Mouse (Mus musculus) heart, adult 9 months (tissue): Measurements from ENCODE around the gene Uba1.
A peak's percentile ranks its signal among the peaks of the same experiment; 100 is the strongest.

Experiments used
- DNase-seq, 2 experiments: peaks; one replicate each; pipeline ENCODE4 v3.0.0; 2022; ENCODE audit warnings: low spot score in 2 of 2

The Uba1 gene

GRCm38 (mm10) chrX:20658026-20658652 lies at the start of gene Uba1:
TSS of gene Uba1 (plus strand) at chrX:20658326.
- DNase-seq, result peak; percentile 74 to 76

DNA sequence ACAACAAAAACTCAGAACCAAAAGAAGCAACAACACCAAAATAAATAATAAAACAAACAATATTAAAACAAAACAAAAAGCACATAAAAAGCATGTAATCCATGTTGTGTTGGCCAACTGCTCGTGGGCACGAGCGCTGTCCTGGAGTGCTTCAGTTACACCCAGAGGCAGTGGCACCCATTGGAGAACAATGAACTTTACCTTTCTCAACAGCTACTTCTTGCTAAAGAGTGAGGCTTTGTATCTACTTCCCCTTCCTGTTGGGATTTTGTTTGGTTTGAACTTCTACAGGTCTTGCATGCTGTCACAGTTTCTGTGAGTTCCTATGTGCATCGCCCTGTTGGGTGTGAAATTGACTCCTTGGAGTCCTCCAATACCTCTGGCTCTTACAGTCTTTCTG lies 49.6 kb upstream of the Uba1 start:
- DNase-seq, result no peak

- no peak for DNase-seq
Measured at GRCm38 (mm10) chrX:20616861-20617175, 41.3 kb upstream of the Uba1 start.

DNA sequence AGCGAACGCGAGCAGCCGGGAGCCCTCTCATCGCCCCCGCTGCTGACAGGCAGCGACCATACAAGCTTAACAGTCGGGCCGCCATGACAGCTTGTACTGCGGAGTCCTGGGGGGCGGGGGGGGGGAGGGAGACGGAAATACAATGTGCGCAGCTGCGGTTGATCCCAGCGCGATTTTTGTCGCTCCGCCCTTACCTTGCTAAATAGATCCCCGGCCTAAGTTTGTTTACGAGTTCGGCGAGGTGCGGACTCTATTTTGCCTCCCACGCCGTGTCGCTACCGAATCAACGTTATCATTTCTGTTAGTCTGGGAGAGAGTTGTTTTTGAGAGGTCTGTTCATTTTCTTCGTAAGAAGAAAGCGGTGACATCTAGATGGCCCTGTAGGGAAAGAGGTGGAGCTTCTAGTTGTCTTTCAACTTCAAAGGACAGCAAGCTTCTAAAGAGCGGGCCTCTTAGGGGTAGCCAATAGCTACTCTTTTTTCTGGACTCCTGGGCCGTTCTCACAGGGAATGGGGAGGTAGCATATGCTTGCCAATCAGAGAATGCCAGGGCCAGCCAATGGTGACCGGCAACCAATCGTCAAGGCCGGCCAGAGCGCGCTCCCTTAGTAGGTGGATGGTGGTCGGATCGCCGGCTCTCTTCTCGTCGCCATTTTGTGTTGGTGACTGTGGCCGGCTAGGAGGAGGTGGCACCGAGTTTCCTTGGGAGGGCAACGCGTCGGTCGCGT lies 40.8 kb upstream of the Uba1 start, which contains the start of the genes Rbm10 and Ndufb11:
Rbm10 (plus strand) TSS at position 328 of the 727 bp plus-strand sequence.
Ndufb11 (minus strand) TSS at position 444 of the 727 bp plus-strand sequence.
- DNase-seq, result peak; percentile 85 to 88

- DNase-seq, result peak in 1 of 2 experiments; percentile 19
Measured at GRCm38 (mm10) chrX:20617903-20618399, 40.2 kb upstream of the Uba1 start.

DNA sequence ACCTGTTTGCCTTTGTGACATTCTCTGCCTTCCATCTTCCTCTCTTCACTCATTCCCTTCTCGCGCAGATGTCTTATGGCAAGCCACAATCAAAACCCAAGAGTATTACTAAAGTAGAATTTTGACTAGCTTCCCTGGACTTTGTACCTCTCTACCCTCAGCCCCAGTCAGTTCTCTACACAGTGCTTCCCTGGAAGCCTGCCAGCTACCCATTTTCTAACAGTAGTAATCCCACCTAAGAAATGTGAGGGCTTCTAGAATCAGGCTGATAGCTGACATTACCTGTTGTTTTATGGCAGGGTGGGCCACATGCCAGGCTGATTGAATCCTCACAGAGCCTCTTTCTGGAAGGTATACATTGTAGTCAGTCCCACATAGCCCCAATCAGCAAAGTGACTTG lies 20.0 kb upstream of the Uba1 start:
- no peak for DNase-seq

GRCm38 (mm10) chrX:20644780-20645179 lies 13.3 kb upstream of the Uba1 start:
- DNase-seq, result peak in 1 of 2 experiments; percentile 9

GRCm38 (mm10) chrX:20657593-20657992 lies 533 bp upstream of the Uba1 start:
- no peak for DNase-seq

GRCm38 (mm10) chrX:20658891-20659406 lies 823 bp downstream of the Uba1 start:
- peak; percentile 7 to 8 for DNase-seq

DNA sequence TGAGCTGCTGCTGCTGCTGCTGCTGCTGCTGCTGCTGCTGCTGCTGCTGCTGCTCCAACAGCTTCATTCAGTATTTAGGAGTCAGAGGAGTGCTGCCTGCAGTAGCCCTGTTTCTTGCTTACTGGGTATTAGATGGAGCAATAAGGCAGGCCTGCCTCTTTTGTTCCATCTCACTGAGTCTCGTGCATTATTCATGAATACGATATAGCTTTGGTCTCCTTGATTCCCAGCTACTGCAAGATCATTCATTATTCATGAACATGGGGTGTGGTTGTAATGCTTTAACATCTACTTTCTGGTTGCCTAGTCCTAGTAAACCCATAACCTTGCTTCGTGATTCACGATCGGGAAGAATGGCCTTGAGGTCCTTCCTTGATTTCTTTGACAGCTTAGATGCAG lies 4.2 kb downstream of the Uba1 start:
- DNase-seq, result no peak

DNA sequence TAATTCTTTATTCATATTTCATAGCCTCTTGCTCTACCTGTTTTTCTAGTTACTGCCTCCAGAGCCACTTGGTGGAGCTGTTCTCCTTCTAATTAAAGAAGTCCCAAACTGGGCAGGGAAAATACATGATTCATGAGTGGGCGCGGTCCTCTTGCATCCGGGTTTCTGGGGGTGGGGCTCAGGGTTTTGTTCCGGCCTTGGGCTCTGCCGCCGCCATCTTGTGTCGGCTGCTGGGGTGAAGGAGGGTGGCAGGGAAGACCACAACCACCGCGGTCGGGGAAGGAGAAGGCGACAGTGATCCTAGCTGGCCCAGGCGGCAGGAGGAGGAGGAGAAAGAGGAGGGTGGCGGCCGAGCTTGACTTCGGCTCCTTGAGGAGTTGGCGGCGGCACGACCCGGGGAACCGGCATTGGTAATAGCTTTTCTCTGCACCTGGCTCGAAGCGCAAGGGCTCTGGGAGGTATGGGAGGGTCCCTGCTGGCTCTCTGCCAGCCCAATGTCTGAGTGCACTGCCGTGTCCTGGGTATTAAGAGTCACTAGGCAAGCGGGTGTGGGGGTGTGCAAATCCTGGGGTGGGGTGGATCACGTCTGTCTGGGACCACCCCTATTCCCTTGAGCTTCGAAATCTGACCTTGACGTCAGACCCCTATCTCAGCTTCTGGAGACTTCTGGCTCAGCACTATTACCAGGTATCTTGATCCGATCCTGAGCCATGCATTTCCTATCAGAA lies 4.8 kb downstream of the Uba1 start:
- DNase-seq, result peak; percentile 85 to 91

GRCm38 (mm10) chrX:20663444-20663790 lies 5.3 kb downstream of the Uba1 start:
- no peak for DNase-seq

DNA sequence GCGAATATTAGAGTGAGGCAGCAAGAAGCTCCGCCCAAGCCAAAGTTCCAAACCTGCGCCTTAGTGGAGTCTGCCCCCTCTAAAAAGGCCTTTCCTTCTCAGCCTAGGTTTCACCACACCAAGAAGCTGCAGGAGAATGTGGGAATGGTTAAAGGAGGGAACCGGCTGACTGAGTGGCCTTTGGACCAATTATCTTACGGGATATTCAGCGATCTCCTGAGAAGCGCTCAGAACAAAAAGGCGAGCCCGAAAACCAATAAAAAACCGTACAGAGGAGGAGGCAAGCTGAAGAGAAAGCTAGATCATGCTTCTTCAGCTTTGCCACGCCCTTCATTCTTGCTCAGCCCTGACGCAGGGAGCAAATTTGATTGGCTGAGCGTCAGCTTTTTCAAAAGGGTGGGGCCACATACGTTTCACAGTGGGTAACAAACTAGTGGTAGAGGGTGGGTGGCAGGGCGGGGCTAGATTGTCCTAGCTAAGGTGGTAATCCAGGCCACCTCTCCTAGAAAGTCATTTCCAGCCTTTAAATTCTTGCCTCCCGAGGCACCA lies 29.5 kb downstream of the Uba1 start, which contains the start of gene Cdk16:
Cdk16 (plus strand) TSS at position 436 of the 549 bp plus-strand sequence.
- DNase-seq, result peak; percentile 93

DNA sequence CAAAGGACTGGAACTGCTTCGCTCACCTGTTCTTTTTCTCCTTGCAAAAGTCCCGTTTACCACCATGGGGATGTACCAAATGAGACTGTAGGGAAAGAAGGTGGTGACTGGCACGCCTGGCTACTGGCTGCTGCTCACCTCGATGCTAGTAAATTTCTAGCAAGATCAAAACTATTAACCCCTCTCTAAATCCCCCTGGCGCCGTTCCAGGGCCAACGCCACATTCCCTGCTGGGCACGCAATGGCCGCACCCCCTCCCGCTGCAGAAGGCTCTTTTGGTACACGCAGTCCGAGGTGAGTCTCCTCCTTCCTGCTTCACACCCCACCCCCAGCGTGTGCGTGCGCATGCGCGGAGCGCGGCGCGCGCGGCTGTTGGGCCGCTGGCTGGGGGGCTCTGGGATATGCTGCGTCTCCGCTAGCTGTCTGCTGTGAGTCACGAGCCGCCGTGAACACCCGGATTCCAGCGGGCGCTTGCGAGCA lies 30.0 kb downstream of the Uba1 start:
- peak; percentile 80 to 85 for DNase-seq

DNA sequence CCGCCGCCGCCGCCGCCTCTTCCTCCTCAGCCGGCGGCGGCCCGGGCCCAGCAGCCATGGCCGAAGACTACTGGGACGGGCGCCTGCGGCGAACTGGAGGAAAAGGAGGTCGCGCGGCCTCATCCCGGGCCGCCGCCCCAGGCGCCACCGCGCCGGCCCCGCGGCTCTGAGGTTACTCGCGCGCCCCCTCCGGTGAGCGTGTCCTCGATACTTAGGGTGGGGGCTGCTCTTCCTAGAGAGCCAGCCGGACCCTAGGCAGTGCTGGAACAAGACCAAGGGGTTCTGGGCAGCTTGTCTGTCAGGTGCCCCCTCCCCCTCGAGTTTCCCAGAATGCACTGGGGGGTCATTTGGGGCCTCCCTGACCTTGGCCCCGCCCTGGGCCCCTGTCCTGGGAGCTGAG lies 30.5 kb downstream of the Uba1 start:
- peak; percentile 43 to 66 for DNase-seq

GRCm38 (mm10) chrX:20691566-20691965 lies 33.4 kb downstream of the Uba1 start:
- DNase-seq, result no peak

DNA sequence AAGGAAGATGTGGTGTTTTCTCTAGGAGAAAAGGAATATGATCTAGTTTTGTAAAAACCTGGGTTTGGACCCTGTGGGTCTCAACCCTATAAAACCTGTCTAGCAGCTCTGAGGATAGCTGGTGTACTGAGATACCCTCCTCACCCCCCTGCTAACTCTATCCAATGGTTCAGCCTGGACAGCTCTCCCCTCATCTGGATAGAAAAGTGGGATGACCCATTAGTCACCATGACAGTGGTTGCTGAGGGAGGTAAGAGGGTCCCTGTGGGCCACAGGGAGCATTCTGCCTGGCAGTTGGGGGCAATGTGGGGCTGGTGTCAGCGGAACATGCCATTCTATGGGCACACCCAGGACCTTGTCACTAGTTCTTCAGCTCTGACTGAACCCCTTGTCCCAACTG lies 34.5 kb downstream of the Uba1 start:
- DNase-seq, result no peak

- peak in 1 of 2 experiments; percentile 9 for DNase-seq
Measured at GRCm38 (mm10) chrX:20695842-20696241, 37.7 kb downstream of the Uba1 start.

GRCm38 (mm10) chrX:20703741-20704290 lies 45.7 kb downstream of the Uba1 start, which contains the start of gene Usp11:
TSS of gene Usp11 (plus strand) at chrX:20703906.
- DNase-seq, result peak in 1 of 2 experiments; percentile 13

- DNase-seq, result peak; percentile 71 to 76
Measured at GRCm38 (mm10) chrX:20704295-20705082, 46.4 kb downstream of the Uba1 start.

DNA sequence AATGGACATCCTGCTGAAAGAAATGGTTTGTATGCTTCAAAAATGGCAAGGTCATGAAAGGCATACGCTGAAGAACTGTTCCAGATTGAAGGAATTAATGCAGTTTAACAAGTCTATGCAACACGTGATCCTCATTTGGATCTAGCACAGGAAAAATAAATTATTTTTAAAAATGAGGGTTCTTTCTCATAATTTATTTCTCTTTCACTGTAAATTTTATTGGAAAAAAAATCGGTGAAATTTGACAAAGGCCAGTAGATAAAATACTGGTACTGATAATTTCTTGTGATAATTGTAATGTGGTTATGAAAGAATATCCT lies 46.9 kb downstream of the Uba1 start:
- DNase-seq, result no peak
